Mouse (Mus musculus) kidney, embryonic 14.5 days (tissue): ENCODE data around the gene Bbx. TPM values are rescaled to one million over a fixed set of nuclear protein-coding genes. Genes with fewer than 3 reads are reported as not detected.

Experiments used
- ATAC-seq: fragments of 200-750 bp; cut with Nextera tagmentation; 2 replicates; pipeline ENCODE4 v1.8.0; 2017; ENCODE audit warnings: moderate number of reproducible peaks, mild to moderate bottlenecking, moderate TSS enrichment, moderate library complexity; ENCODE audit not compliant: low FRiP score, low TSS enrichment
- H3K27ac ChIP-seq: fragments of 300-500 bp; sonication (generic); 2 replicates; pipeline ENCODE4 v1.5.1; 2014; ENCODE audit warnings: low read depth, mild to moderate bottlenecking, low read length, moderate library complexity, mixed read lengths
- H3K27me3 ChIP-seq: fragments of 300-500 bp; sonication (generic); 2 replicates; pipeline ENCODE4 v1.6.1; 2014; ENCODE audit warnings: mild to moderate bottlenecking, low read length; ENCODE audit not compliant: control insufficient read depth, insufficient read depth
- H3K36me3 ChIP-seq: fragments of 300-500 bp; sonication (generic); 2 replicates; pipeline ENCODE4 v1.6.1; 2014; ENCODE audit warnings: low read length, mixed read lengths; ENCODE audit not compliant: control insufficient read depth, insufficient read depth
- H3K4me1 ChIP-seq: fragments of 300-500 bp; sonication (generic); 2 replicates; pipeline ENCODE4 v1.6.1; 2014; ENCODE audit warnings: low read length, mixed read lengths; ENCODE audit not compliant: control insufficient read depth, insufficient read depth
- H3K4me2 ChIP-seq: fragments of 300-500 bp; sonication (generic); replicated peaks from 2 replicates; pipeline ENCODE4 v1.6.1; 2014; ENCODE audit warnings: low read depth, mild to moderate bottlenecking, low read length
- H3K4me3 ChIP-seq: fragments of 300-500 bp; sonication (generic); 2 replicates; pipeline ENCODE4 v1.5.1; 2014; ENCODE audit warnings: mild to moderate bottlenecking, low read length
- H3K9ac ChIP-seq: fragments of 300-500 bp; sonication (generic); 2 replicates; pipeline ENCODE4 v1.6.1; 2014; ENCODE audit warnings: low read depth, mild to moderate bottlenecking, low read length, moderate library complexity
- H3K9me3 ChIP-seq: fragments of 300-500 bp; sonication (generic); 2 replicates; pipeline ENCODE4 v1.6.1; 2016; ENCODE audit warnings: low read length; ENCODE audit not compliant: control insufficient read depth
- WGBS: fragments of 180-500 bp; shearing (Covaris S2); extraction: QIAGEN DNeasy Blood & Tissue Kit; methylation state at CpG from one replicate; pipeline ENCODE4 v1.1.7; 2014; 5-methylcytosine and 5-hydroxymethylcytosine counted together
- polyA plus RNA-seq: library from polyadenylated mRNA; unstranded; fragments of >200 nt; fragmentation: Nextera tagmentation; extraction: Ambion mirVana; gene quantifications from 2 replicates; pipeline ENCODE4 v1.2.1, GENCODE M21; 2014

The Bbx gene
- polyA plus RNA-seq, 1 experiment from 2014 or later, result 64.9 TPM

GRCm38 (mm10) chr16:50158546-50158945 is 273.6 kb downstream of the Bbx start:
- Histone ChIP-seq H3K27ac (no peak overlapping the region), H3K4me2 (no peak overlapping the region), H3K4me3 (no peak overlapping the region), H3K27me3 (no peaks in the 10 kb centered on the region), H3K9ac (no peak overlapping the region), H3K9me3 (no peaks in the 10 kb centered on the region), H3K36me3 (no peaks in the 10 kb centered on the region), H3K4me1 (no peaks in the 10 kb centered on the region)
- 96% methylated on average over 5 of the region's 5 CpGs for WGBS
- no peak for ATAC-seq

GRCm38 (mm10) chr16:50149606-50150005 is 282.6 kb downstream of the Bbx start:
- 76% methylated on average over 4 of the region's 4 CpGs for WGBS
- Histone ChIP-seq H3K27ac (no peak overlapping the region), H3K27me3 (no peaks in the 10 kb centered on the region), H3K4me1 (no peaks in the 10 kb centered on the region), H3K9me3 (0 out of 2 replicates have a peak, but pooled peaks cover 3% of the 10 kb centered on the region), H3K9ac (no peak overlapping the region), H3K4me3 (no peak overlapping the region), H3K36me3 (no peaks in the 10 kb centered on the region), H3K4me2 (no peak overlapping the region)
- no peak for ATAC-seq

GRCm38 (mm10) chr16:50147900-50148299 is 284.3 kb downstream of the Bbx start:
- 85% methylated on average over 2 of the region's 2 CpGs for WGBS
- H3K27me3 ChIP-seq, result no peaks in the 10 kb centered on the region
- H3K36me3 ChIP-seq, result no peaks in the 10 kb centered on the region
- 0 out of 2 replicates have a peak, but pooled peaks cover 3% of the 10 kb centered on the region for H3K9me3 ChIP-seq
- ATAC-seq, result no peak
- H3K27ac ChIP-seq, result no peak overlapping the region
- no peaks in the 10 kb centered on the region for H3K4me1 ChIP-seq
- no peak overlapping the region for H3K9ac ChIP-seq
- H3K4me2 ChIP-seq, result no peak overlapping the region
- no peak overlapping the region for H3K4me3 ChIP-seq

Other genes with a start within 250 kb of the Bbx start
- gene Ccdc54, start 158.8 kb upstream of the Bbx start, polyA plus RNA-seq, result not detected in 2 replicates